Mouse (Mus musculus) heart, postnatal 36 days (tissue): Measurements from ENCODE around the gene Lrmda. TPM values are rescaled to one million over a fixed set of nuclear protein-coding genes. Genes with fewer than 3 reads are reported as not detected.

ENCODE experiments used
- DNase-seq, 2 experiments: peaks; one replicate each; pipeline ENCODE4 v3.0.0; 2021 to 2022
- intact Hi-C: fragments of 180-260 bp; cut with DNase I; formaldehyde crosslinking; loops from one replicate; pipeline ENCODE4 v1.15.1; 2025
- total RNA-seq, 2 experiments: library from RNA; stranded (reverse); gene quantifications; 2 replicates each; pipeline ENCODE4 v1.2.3; 2021

Lrmda gene
- total RNA-seq, 2 experiments from 2014 or later: 1.1 to 1.7 TPM

GRCm38 (mm10) chr14:22146508-22147044 lies 127.1 kb downstream of the Lrmda start:
- intact Hi-C loops: no loop called here

GRCm38 (mm10) chr14:22147341-22148024 lies 128.0 kb downstream of the Lrmda start:
- intact Hi-C loops: no loop called here

More at GRCm38 (mm10) chr14:22146508-22147044, 127.1 kb downstream of the Lrmda start:
- no peak for DNase-seq

GRCm38 (mm10) chr14:22152701-22153100 lies 133.2 kb downstream of the Lrmda start:
- no peak for DNase-seq
- intact Hi-C loops: no loop called here

More at GRCm38 (mm10) chr14:22147341-22148024, 128.0 kb downstream of the Lrmda start:
- no peak for DNase-seq

GRCm38 (mm10) chr14:22154096-22154495 lies 134.6 kb downstream of the Lrmda start:
- intact Hi-C loops: no loop called here
- DNase-seq: no peak

- DNase-seq: no peak
- intact Hi-C loops: no loop called here
These were observed 135.5 kb downstream of the Lrmda start for GRCm38 (mm10) chr14:22155034-22155433.

- intact Hi-C loops: no loop called here
- no peak for DNase-seq
These were observed 136.1 kb downstream of the Lrmda start for GRCm38 (mm10) chr14:22155512-22156026.

GRCm38 (mm10) chr14:22156991-22157390 lies 137.5 kb downstream of the Lrmda start:
- DNase-seq: no peak
- intact Hi-C loops: no loop called here

- intact Hi-C loops: no loop called here
These were observed 141.9 kb downstream of the Lrmda start for GRCm38 (mm10) chr14:22161416-22161815.

GRCm38 (mm10) chr14:22167285-22167684 lies 147.8 kb downstream of the Lrmda start:
- intact Hi-C loops: no loop called here
- no peak for DNase-seq

More at GRCm38 (mm10) chr14:22161416-22161815, 141.9 kb downstream of the Lrmda start:
- no peak for DNase-seq

GRCm38 (mm10) chr14:22168077-22168794 lies 148.7 kb downstream of the Lrmda start:
- no peak for DNase-seq
- intact Hi-C loops: no loop called here

- intact Hi-C loops: no loop called here
- DNase-seq: no peak
These were observed 149.5 kb downstream of the Lrmda start for GRCm38 (mm10) chr14:22168795-22169568.

GRCm38 (mm10) chr14:22174757-22175156 lies 155.2 kb downstream of the Lrmda start:
- intact Hi-C loops: no loop called here
- DNase-seq: no peak

GRCm38 (mm10) chr14:22179761-22180160 lies 160.2 kb downstream of the Lrmda start:
- DNase-seq: no peak
- intact Hi-C loops: no loop called here

GRCm38 (mm10) chr14:22181508-22181907 lies 162.0 kb downstream of the Lrmda start:
- intact Hi-C loops: no loop called here
- no peak for DNase-seq

- intact Hi-C loops: no loop called here
- no peak for DNase-seq
These were observed 163.7 kb downstream of the Lrmda start for GRCm38 (mm10) chr14:22183195-22183594.

- intact Hi-C loops: no loop called here
- DNase-seq: no peak
These were observed 165.9 kb downstream of the Lrmda start for GRCm38 (mm10) chr14:22185452-22185851.

- no peak for DNase-seq
- intact Hi-C loops: no loop called here
These were observed 170.6 kb downstream of the Lrmda start for GRCm38 (mm10) chr14:22190111-22190510.

- DNase-seq: no peak
- intact Hi-C loops: no loop called here
These were observed 172.7 kb downstream of the Lrmda start for GRCm38 (mm10) chr14:22192185-22192584.

GRCm38 (mm10) chr14:22198021-22198420 lies 178.5 kb downstream of the Lrmda start:
- no peak for DNase-seq
- intact Hi-C loops: no loop called here

GRCm38 (mm10) chr14:22198641-22199425 lies 179.3 kb downstream of the Lrmda start:
- DNase-seq: no peak
- intact Hi-C loops: no loop called here
